Mouse (Mus musculus) limb, embryonic 12.5 days (tissue): Measurements from ENCODE around the gene Olfr53. TPM values are rescaled to one million over a fixed set of nuclear protein-coding genes. Genes with fewer than 3 reads are reported as not detected.
"Not testable (repeated sequence)": the region's sequence is repeated elsewhere in the genome, so short reads cannot be mapped to it uniquely, and the experiment has no call there.

Experiments used
- ATAC-seq: fragments of 200-750 bp; cut with Nextera tagmentation; 2 replicates; pipeline ENCODE4 v1.8.0; 2017; ENCODE audit warnings: low read depth, moderate TSS enrichment; ENCODE audit not compliant: insufficient number of reproducible peaks, insufficient read depth, low FRiP score, low TSS enrichment
- H3K27ac ChIP-seq: fragments of 300-500 bp; sonication (generic); 2 replicates; pipeline ENCODE4 v1.5.1; 2016; ENCODE audit warnings: mild to moderate bottlenecking, moderate library complexity
- H3K27me3 ChIP-seq: fragments of 300-500 bp; sonication (generic); 2 replicates; pipeline ENCODE4 v1.6.1; 2016; ENCODE audit warnings: mild to moderate bottlenecking, moderate library complexity
- H3K36me3 ChIP-seq: fragments of 300-500 bp; sonication (generic); 2 replicates; pipeline ENCODE4 v1.6.1; 2016; ENCODE audit warnings: mild to moderate bottlenecking, moderate library complexity
- H3K4me1 ChIP-seq: fragments of 300-500 bp; sonication (generic); replicated peaks from 2 replicates; pipeline ENCODE4 v1.6.1; 2016
- H3K4me2 ChIP-seq: fragments of 300-500 bp; sonication (generic); 2 replicates; pipeline ENCODE4 v1.6.1; 2016; ENCODE audit warnings: mild to moderate bottlenecking, moderate library complexity
- H3K4me3 ChIP-seq: fragments of 300-500 bp; sonication (generic); replicated peaks from 2 replicates; pipeline ENCODE4 v1.5.1; 2016; ENCODE audit warnings: mild to moderate bottlenecking
- H3K9ac ChIP-seq: fragments of 300-500 bp; sonication (generic); replicated peaks from 2 replicates; pipeline ENCODE4 v1.6.1; 2016; ENCODE audit warnings: mild to moderate bottlenecking, moderate library complexity
- H3K9me3 ChIP-seq: fragments of 300-500 bp; sonication (generic); 2 replicates; pipeline ENCODE4 v1.6.1; 2016; ENCODE audit warnings: mild to moderate bottlenecking, moderate library complexity
- WGBS: fragments of 180-500 bp; shearing (Covaris S2); methylation state at CpG from one replicate; pipeline ENCODE4 v1.1.7; 2016; 5-methylcytosine and 5-hydroxymethylcytosine counted together
- polyA plus RNA-seq: library from polyadenylated mRNA; unstranded; fragments of >200 nt; fragmentation: Nextera tagmentation; extraction: Ambion mirVana; gene quantifications from 2 replicates; pipeline ENCODE4 v1.2.1, GENCODE M21; 2016

Olfr53 gene
- polyA plus RNA-seq = not detected in 2 replicates

DNA sequence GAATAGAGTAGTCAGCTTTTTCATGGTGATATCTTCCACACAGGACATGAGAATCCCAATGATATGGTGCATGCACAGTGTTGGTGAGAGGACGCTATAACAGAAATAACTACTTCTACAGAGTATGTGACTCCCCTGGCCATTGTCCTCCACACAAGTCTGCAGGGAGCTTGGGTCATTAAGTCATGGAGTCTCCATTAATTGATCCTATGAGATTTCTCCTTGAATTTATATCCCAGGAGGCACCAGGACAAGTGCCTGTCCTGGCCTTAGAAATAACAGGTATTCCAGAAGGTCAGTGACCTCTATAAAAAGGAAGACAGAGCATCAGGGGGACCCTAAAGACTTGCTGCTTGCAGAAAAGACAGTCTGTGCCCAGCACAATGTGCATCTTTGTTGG lies at the start of gene Olfr53:
Gene Olfr53, plus strand, starts transcription at position 301 of the 400 bp plus-strand sequence.
- Histone ChIP-seq H3K4me3 (no peak within 1 kb of the TSS), H3K27ac (no peak within 1 kb of the TSS), H3K27me3 (no peaks in the 10 kb centered on the region), H3K9ac (no peak within 1 kb of the TSS), H3K4me2 (no peak within 1 kb of the TSS), H3K9me3 (no peaks in the 10 kb centered on the region), H3K36me3 (no peaks in the 10 kb centered on the region), H3K4me1 (no peaks in the 10 kb centered on the region)
- 74% methylated on average over 1 of the region's 1 CpGs for WGBS
- no peak for ATAC-seq

- not testable (repeated sequence) for ATAC-seq, H3K4me2 ChIP-seq, H3K36me3 ChIP-seq, H3K27ac ChIP-seq, H3K9me3 ChIP-seq, H3K4me3 ChIP-seq, H3K9ac ChIP-seq, H3K4me1 ChIP-seq, H3K27me3 ChIP-seq
- WGBS = 88% methylated on average over 2 of the region's 2 CpGs
These were observed 45.3 kb upstream of the Olfr53 start, which contains the start of gene Olfr46 for GRCm38 (mm10) chr7:140600969-140601368. Gene Olfr46 (plus strand): TSS chr7:140601269.

DNA sequence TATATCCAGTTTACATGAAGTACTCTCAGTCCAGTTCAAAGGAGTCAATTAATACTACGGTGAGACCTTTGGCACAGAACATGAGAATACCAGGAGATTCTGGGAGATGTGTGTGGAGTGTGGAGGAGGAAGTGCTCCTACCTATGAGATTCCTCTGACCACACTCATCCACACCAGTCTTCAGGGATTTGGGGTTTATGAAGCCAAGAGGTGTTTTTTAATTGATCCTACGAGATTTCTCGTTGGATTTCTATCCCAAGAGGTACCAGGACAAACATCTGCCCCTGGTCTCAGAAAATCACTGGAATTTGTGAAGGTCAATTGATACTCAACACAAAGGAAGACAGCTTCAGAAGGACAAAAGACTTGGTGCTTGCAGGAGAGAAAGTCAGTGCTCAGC lies 17.6 kb upstream of the Olfr53 start, which contains the start of gene Olfr61:
Gene Olfr61, plus strand, starts transcription at position 301 of the 400 bp plus-strand sequence.
- not testable (repeated sequence) for H3K4me2 ChIP-seq, H3K9me3 ChIP-seq, H3K27me3 ChIP-seq, H3K4me3 ChIP-seq, H3K36me3 ChIP-seq, H3K9ac ChIP-seq, ATAC-seq, H3K27ac ChIP-seq, H3K4me1 ChIP-seq
- 86% methylated on average over 3 of the region's 3 CpGs for WGBS

DNA sequence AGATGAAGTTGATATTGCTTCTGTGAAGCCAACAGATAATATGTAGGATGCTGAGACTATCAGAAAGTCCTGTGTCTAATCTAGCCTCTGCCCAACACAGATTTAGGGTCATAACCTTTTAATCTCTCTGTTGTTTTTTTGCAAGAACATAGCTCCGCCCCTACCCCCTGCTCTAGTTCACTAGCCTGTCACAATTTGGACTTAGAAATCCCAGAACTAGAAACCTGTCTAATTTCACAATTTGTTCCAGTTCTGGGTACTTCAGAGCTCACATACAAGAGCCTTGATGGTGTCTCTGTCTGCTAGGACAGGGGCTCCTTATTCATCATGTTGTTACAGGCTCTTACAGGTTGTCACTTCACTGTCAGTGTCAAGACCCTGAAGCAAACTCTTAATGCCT lies 15.7 kb upstream of the Olfr53 start:
- no peak overlapping the region for H3K9ac ChIP-seq
- no peak for ATAC-seq
- no peaks in the 10 kb centered on the region for H3K27me3 ChIP-seq
- no peaks in the 10 kb centered on the region for H3K9me3 ChIP-seq
- no peaks in the 10 kb centered on the region for H3K4me1 ChIP-seq
- no peak overlapping the region for H3K4me3 ChIP-seq
- WGBS = 71% methylated on average over 1 of the region's 1 CpGs
- no peaks in the 10 kb centered on the region for H3K36me3 ChIP-seq
- H3K4me2 ChIP-seq = no peak overlapping the region
- no peak overlapping the region for H3K27ac ChIP-seq

- Histone ChIP-seq H3K4me1 (no peaks in the 10 kb centered on the region), H3K27ac (no peak within 1 kb of the TSS), H3K27me3 (no peaks in the 10 kb centered on the region), H3K4me3 (no peak within 1 kb of the TSS), H3K9me3 (no peaks in the 10 kb centered on the region), H3K36me3 (no peaks in the 10 kb centered on the region), H3K4me2 (no peak within 1 kb of the TSS), H3K9ac (no peak within 1 kb of the TSS)
- ATAC-seq = no peak
- 77% methylated on average over 4 of the region's 4 CpGs for WGBS
These were observed 13.4 kb downstream of the Olfr53 start, which contains the start of gene Olfr539 for GRCm38 (mm10) chr7:140659630-140660029. Gene Olfr539 (plus strand): TSS chr7:140659930.

DNA sequence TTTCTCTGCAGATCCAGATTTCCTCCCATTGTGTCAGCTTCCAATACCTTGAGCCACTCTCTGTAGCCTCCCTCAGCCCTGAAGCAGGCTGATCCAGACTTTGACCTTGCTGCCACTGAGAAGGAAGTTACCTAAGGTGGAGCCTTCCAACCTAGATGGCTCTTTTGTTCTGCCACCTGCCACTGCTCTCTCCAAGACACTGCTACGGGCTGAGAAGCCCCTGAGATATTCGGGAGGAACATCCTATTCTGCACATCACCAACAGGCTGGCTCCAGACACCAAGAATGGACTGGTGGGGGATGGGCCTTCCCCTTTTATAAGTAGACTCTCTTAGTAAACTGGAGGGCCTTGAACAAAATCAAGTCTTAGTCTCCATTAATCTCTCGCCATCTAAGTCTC lies 24.4 kb downstream of the Olfr53 start:
- H3K9ac ChIP-seq, H3K4me2 ChIP-seq, ATAC-seq, H3K27me3 ChIP-seq, H3K4me1 ChIP-seq, H3K36me3 ChIP-seq, H3K9me3 ChIP-seq, H3K27ac ChIP-seq, H3K4me3 ChIP-seq: not testable (repeated sequence)
- 90% methylated on average over 3 of the region's 3 CpGs for WGBS

- H3K27me3 ChIP-seq = no peaks in the 10 kb centered on the region
- H3K27ac ChIP-seq = no peak overlapping the region
- no peak for ATAC-seq
- no peak overlapping the region for H3K9ac ChIP-seq
- H3K4me1 ChIP-seq = peaks cover 6% of the 10 kb centered on the region
- H3K9me3 ChIP-seq = peaks cover 11% of the 10 kb centered on the region
- peak overlapping the region; percentile 19 for H3K4me2 ChIP-seq
- H3K4me3 ChIP-seq = no peak overlapping the region
- H3K36me3 ChIP-seq = no peaks in the 10 kb centered on the region
- WGBS = under 1% methylated on average over 6 of the region's 6 CpGs
These were observed 29.6 kb downstream of the Olfr53 start for GRCm38 (mm10) chr7:140675863-140676262.

DNA sequence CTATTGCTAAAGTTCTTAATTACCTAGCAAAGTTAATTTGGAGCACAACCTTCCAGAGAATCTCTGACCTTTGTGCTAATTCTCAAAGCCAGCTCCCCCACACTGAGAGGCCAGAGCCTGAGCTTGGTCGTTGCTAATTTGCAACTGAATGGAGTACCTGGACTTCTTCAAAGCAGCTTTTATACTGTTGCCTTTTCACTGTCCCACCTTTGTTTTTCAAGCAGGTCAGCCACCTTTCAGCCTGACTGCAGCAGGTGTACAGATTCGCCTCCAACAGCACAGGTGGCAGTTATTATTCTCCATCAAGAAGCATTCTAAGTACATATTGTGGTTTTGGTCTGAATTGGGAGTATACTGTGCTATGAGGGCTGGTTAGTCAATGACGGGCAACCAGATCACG lies 33.3 kb downstream of the Olfr53 start:
- H3K9ac ChIP-seq, ATAC-seq, H3K4me1 ChIP-seq, H3K4me3 ChIP-seq, H3K9me3 ChIP-seq, H3K4me2 ChIP-seq, H3K36me3 ChIP-seq, H3K27me3 ChIP-seq, H3K27ac ChIP-seq: not testable (repeated sequence)
- WGBS = 68% methylated on average over 4 of the region's 4 CpGs

DNA sequence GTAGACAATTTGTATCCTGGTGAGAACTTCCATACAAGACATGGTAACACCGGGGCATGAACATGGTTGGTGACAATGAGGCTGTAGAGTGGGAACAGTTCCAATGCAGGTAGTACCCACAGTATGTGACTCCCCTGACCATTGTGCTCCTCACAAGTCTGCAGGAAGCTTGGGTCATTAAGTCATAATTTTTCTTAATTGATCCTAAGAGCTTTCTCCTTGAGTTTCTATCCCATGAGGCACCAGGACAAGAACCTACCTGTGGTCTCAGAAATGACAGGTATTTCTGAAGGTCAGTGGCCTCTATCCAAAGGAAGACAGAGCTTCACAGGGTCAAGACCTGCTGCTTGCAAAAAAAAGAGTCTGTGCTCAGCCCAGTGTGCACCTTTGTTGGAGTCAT lies 35.4 kb downstream of the Olfr53 start, which contains the start of gene Olfr45:
Gene Olfr45, plus strand, starts transcription at position 301 of the 400 bp plus-strand sequence.
- no peak for ATAC-seq
- WGBS = 88% methylated on average over 1 of the region's 1 CpGs
- H3K36me3 ChIP-seq = no peaks in the 10 kb centered on the region

GRCm38 (mm10) chr7:140696967-140697366 lies 50.7 kb downstream of the Olfr53 start, which contains the start of gene Olfr541:
Gene Olfr541 (plus strand): TSS chr7:140697267.
- no peaks in the 10 kb centered on the region for H3K9me3 ChIP-seq
- H3K4me2 ChIP-seq = no peak within 1 kb of the TSS
- H3K9ac ChIP-seq = no peak within 1 kb of the TSS
- H3K36me3 ChIP-seq = no peaks in the 10 kb centered on the region
- no peaks in the 10 kb centered on the region for H3K4me1 ChIP-seq
- H3K27ac ChIP-seq = no peak within 1 kb of the TSS
- no peak for ATAC-seq
- no peak within 1 kb of the TSS for H3K4me3 ChIP-seq
- no peaks in the 10 kb centered on the region for H3K27me3 ChIP-seq

More for the DNA sequence above, 35.4 kb downstream of the Olfr53 start, which contains the start of gene Olfr45:
- Histone ChIP-seq H3K9me3 (peaks cover 5% of the 10 kb centered on the region; the same call in 1 of the 2 replicates), H3K9ac (no peak within 1 kb of the TSS), H3K27me3 (no peaks in the 10 kb centered on the region), H3K27ac (no peak within 1 kb of the TSS), H3K4me2 (no peak within 1 kb of the TSS), H3K4me3 (no peak within 1 kb of the TSS), H3K4me1 (no peaks in the 10 kb centered on the region)
